Mouse (Mus musculus) C2C12 (cell line): ENCODE measurements around the gene Flnb. TPM values are rescaled to one million over a fixed set of nuclear protein-coding genes. Genes with fewer than 3 reads are reported as not detected.

ENCODE experiments used
- H3K27me3 ChIP-seq: one replicate; pipeline ENCODE4 v1.6.1; 2011; ENCODE audit not compliant: control insufficient read depth, insufficient read depth, insufficient read length
- H3K36me3 ChIP-seq: one replicate; pipeline ENCODE4 v1.6.1; 2011; ENCODE audit not compliant: control insufficient read depth, insufficient read depth
- H3K4me3 ChIP-seq: one replicate; pipeline ENCODE4 v1.5.1; 2011; ENCODE audit warnings: mild to moderate bottlenecking, control low read depth; ENCODE audit not compliant: poor library complexity, insufficient read depth, severe bottlenecking
- H3K79me2 ChIP-seq: one replicate; pipeline ENCODE4 v1.6.1; 2011; ENCODE audit not compliant: control insufficient read depth, insufficient read depth
- H3K79me3 ChIP-seq: one replicate; pipeline ENCODE4 v1.6.1; 2011; ENCODE audit warnings: low read depth, control low read depth
- H3ac ChIP-seq: one replicate; pipeline ENCODE3; 2011; ENCODE audit warnings: low read depth; ENCODE audit not compliant: control insufficient read depth, insufficient read length
- CEBPB ChIP-seq: IDR thresholded peaks from one replicate; pipeline ENCODE4 v1.6.1; 2011; ENCODE audit warnings: low read depth, mild to moderate bottlenecking, control low read depth, moderate library complexity
- CTCF ChIP-seq: IDR thresholded peaks from one replicate; pipeline ENCODE4 v1.5.1; 2011; ENCODE audit not compliant: control insufficient read depth, insufficient read depth, insufficient read length
- FOSL1 ChIP-seq: IDR thresholded peaks from one replicate; pipeline ENCODE4 v1.8.0; 2011; ENCODE audit warnings: mild to moderate bottlenecking, low read length; ENCODE audit not compliant: poor library complexity, insufficient read depth, severe bottlenecking
- MAX ChIP-seq: IDR thresholded peaks from one replicate; pipeline ENCODE4 v1.6.1; 2011; ENCODE audit warnings: mild to moderate bottlenecking, control low read depth
- MYOD1 ChIP-seq: IDR thresholded peaks from one replicate; pipeline ENCODE4 v1.6.1; 2011; ENCODE audit warnings: low read depth; ENCODE audit not compliant: control insufficient read depth, insufficient read length
- MYOG ChIP-seq: IDR thresholded peaks from one replicate; pipeline ENCODE4 v1.6.1; 2011; ENCODE audit not compliant: control insufficient read depth, insufficient read length; ENCODE audit errors: extremely low read depth
- USF1 ChIP-seq: IDR thresholded peaks from one replicate; pipeline ENCODE4 v1.6.1; 2011; ENCODE audit warnings: low read depth, mild to moderate bottlenecking, control low read depth, moderate library complexity
- polyA plus RNA-seq: library from polyadenylated mRNA; unstranded; fragments of >200 nt; fragmentation: generic; extraction: Trizol; gene quantifications from one replicate; pipeline ENCODE4 v1.2.1, GENCODE M21; 2012; ENCODE audit warnings: missing spikeins

Gene Flnb
- polyA plus RNA-seq, 1 experiment: 154 TPM

- H3K4me3 ChIP-seq: no peak overlapping the region
- H3K36me3 ChIP-seq: no peaks in the 10 kb centered on the region
- no peaks in the 10 kb centered on the region for H3K79me2 ChIP-seq
- H3K27me3 ChIP-seq: no peaks in the 10 kb centered on the region
- no peak overlapping the region for H3ac ChIP-seq
- TF ChIP-seq USF1 (no peak), MYOD1 (no peak), MYOG (no peak), FOSL1 (no peak), MAX (no peak), CEBPB (no peak), CTCF (no peak)
- no peaks in the 10 kb centered on the region for H3K79me3 ChIP-seq
Observed at GRCm38 (mm10) chr14:7807711-7808110, 10.0 kb upstream of the Flnb start.

- Histone ChIP-seq H3K27me3 (no peaks in the 10 kb centered on the region), H3K79me3 (no peaks in the 10 kb centered on the region), H3ac (no peak overlapping the region), H3K79me2 (no peaks in the 10 kb centered on the region), H3K36me3 (no peaks in the 10 kb centered on the region), H3K4me3 (no peak overlapping the region)
- no peak for TF ChIP-seq MYOG
- TF ChIP-seq MAX: peak; percentile 70
- TF ChIP-seq USF1: no peak
- TF ChIP-seq CTCF: no peak
- no peak for TF ChIP-seq FOSL1
- no peak for TF ChIP-seq CEBPB
- TF ChIP-seq MYOD1: peak; percentile 77
Observed at GRCm38 (mm10) chr14:7808501-7808981, 9.2 kb upstream of the Flnb start.

GRCm38 (mm10) chr14:7809043-7809955, 8.5 kb upstream of the Flnb start:
- peak overlapping the region; percentile 59 for H3ac ChIP-seq
- no peak overlapping the region for H3K4me3 ChIP-seq
- no peaks in the 10 kb centered on the region for H3K27me3 ChIP-seq
- TF ChIP-seq MAX (no peak), MYOG (no peak), USF1 (no peak)
- H3K79me3 ChIP-seq: no peaks in the 10 kb centered on the region
- H3K79me2 ChIP-seq: no peaks in the 10 kb centered on the region
- H3K36me3 ChIP-seq: no peaks in the 10 kb centered on the region

DNA sequence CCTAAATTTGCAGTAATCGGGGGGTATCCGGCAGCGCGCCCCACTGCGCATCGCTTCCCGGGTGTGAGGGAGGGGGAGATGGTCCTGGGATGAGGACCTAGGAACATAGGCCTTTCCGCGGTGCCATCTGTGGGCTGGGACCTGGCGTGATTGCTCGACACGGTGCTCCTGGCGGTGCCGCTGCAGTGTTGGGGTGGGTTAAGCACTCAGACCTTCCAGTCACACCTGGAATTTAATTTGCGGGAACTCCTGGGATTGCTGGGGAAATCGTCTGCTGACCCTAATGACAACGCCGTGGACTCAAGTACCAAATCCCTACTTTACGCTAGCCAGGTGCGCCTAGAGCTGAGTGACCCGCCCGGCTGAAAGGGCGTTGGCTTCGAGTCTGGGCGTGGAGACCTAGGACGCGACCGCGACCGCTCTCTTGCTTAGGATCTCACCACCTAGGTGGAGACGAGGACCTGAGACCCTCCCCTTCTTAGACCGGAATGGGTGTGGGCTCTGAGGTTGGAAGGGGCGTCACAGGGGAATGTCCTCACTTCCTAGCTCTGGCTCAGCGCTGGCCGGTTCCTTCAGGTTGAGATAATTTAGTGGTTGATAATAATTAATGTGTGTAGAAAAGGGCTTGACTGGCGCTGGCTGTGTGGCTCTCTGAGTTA, 835 bp downstream of the Flnb start:
- peak overlapping the region; percentile 95 for H3ac ChIP-seq
- peaks cover 57% of the 10 kb centered on the region for H3K79me3 ChIP-seq
- no peak for TF ChIP-seq USF1
- TF ChIP-seq MYOG: no peak
- no peak for TF ChIP-seq MAX
- no peak for TF ChIP-seq CTCF
- TF ChIP-seq FOSL1: no peak
- no peak for TF ChIP-seq MYOD1
- TF ChIP-seq CEBPB: no peak
- H3K79me2 ChIP-seq: peaks cover 59% of the 10 kb centered on the region
- H3K4me3 ChIP-seq: peak overlapping the region; percentile 95
- no peaks in the 10 kb centered on the region for H3K27me3 ChIP-seq
- peaks cover 34% of the 10 kb centered on the region for H3K36me3 ChIP-seq

GRCm38 (mm10) chr14:7819446-7819845, 1.7 kb downstream of the Flnb start:
- Histone ChIP-seq H3K27me3 (no peaks in the 10 kb centered on the region), H3K36me3 (peaks cover 41% of the 10 kb centered on the region), H3K4me3 (peak overlapping the region; percentile 95), H3ac (peak overlapping the region; percentile 95), H3K79me2 (peaks cover 68% of the 10 kb centered on the region), H3K79me3 (peaks cover 65% of the 10 kb centered on the region)
- TF ChIP-seq MYOG (no peak), FOSL1 (no peak), MAX (no peak)
